Mouse (Mus musculus) spleen, postnatal 4 days (tissue): Measurements from ENCODE around the gene Plcb1.

Experiments used
- DNase-seq, 2 experiments: peaks; one replicate each; pipeline ENCODE4 v3.0.0; 2022; ENCODE audit warnings: low spot score in 2 of 2

Gene Plcb1

DNA sequence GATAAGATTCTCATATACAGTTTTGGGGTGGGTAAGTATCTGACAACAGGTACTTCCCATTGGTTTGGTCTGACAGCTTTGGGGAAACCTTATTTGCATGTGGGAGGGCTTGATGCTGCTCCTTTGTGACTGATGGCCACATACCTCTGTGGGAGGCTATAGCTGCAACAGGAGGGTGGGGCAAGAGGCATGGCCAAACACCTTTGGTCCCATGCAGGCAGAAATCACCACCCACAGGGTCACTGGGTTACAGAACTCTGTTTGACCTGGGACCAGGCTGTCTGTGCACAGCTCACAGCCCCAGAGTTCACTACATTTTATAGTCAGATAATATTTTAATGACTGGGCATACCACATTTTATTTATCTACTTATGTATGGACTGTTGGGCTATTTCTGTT is 281.6 kb downstream of the Plcb1 start:
- DNase-seq, result no peak

GRCm38 (mm10) chr2:135071349-135071748 is 285.5 kb downstream of the Plcb1 start:
- DNase-seq, result no peak

DNA sequence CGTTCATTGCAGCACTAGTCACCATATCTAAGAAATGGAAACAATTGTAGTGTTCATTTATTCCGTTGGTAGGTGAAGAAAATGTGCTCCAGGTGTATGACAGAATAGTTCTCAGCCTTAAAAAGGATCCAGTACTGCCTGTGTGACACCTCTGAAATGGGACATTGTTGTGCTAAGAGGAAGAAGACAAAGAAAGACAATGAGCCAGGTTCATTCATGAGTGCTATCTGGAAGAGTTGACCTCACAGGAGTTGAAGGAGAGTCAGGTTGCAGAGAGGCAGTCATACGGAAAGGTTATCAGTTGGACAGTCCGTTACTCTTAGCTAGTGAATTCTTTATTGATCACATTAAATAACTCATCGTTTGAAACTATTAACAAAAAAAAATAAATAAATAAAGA is 286.6 kb downstream of the Plcb1 start:
- DNase-seq, result no peak

DNA sequence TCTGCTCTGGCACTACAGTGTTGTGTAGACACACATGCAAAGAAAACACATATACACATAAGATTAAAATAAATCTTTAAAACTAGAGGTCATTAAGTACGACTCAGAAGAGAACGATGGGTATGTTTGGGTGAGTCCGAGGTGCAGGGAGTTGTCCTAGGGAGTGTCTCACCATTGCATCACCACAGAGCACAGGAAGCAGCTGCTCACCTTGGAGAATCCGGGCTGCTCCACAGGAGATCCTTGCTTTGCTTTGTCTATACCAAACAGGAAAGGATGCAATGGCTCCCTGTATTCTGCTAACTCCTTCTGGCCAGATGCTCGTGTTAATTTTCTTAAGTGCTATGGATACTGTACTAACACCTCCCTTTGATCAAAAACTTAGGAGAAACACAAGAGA is 287.1 kb downstream of the Plcb1 start:
- DNase-seq, result no peak

DNA sequence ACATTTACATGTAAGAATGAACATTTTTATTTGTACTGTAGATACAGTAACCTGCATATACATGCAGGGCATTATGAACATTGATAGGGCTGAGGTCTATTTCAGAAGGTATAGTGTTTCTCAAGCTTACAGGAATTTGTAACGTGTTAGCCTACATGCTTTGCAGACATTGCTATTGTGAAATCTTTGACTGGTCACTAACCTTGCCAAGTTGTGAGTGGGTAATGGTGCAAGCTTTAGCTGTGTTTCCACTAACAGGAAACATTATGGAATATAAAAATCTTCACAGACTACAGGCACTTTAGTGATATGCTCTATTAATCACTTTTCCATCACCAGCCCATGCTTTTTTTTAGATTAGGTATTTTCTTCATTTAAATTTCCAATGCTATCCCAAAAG is 289.5 kb downstream of the Plcb1 start:
- no peak for DNase-seq

GRCm38 (mm10) chr2:135092588-135093162 is 306.8 kb downstream of the Plcb1 start:
- DNase-seq, result no peak

GRCm38 (mm10) chr2:135101292-135101691 is 315.4 kb downstream of the Plcb1 start:
- no peak for DNase-seq

DNA sequence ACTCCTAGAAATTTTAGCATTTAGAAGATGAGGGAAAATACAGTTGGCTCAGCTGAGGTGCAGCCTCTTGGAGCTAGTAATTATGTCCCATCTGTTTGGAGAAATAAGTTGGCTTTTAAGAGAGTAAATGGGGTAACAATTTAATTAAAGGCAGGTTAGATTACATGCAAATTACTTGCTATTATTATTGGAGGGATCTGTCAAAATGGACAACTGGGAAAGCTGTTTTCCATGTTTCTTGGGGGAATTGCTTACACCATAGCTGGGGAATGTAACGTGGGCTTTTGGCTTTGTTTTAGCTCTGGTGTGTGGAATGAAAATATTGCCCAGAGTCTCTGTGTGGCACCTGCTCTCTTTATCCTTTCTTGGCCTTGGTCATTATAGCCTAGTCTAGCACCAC is 316.1 kb downstream of the Plcb1 start:
- DNase-seq, result no peak

GRCm38 (mm10) chr2:135106649-135107048 is 320.8 kb downstream of the Plcb1 start:
- DNase-seq, result no peak

- no peak for DNase-seq
These were observed 322.7 kb downstream of the Plcb1 start for GRCm38 (mm10) chr2:135108607-135109006.

DNA sequence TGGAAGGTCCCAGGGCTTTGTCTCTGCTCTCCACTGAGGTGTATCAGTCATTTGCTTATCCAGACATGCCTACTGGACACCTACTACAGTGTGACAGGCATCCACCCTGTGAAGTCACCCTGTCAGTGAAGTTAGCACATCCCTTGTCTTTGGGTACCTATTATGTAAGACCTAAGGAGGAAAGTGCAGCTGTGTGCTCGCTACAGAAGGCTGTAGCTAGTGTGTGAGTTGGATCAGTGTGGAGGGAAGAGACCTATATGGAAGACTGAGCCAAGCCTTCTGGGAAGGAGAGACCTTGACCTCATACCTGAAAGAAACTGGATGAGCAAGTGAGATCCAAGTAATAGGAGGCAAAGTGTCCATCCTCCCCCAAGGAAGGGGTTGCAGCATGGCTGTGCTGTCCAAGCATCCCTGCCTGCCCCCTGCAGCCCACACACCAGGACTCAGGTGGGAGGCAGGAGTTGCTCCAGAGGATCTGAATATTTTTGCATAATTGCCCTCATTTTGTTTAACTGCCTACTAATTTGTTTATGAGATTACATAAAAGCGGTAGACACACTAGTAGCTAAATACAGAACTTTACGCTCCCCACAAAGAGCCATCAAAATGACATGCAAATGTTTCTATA is 328.7 kb downstream of the Plcb1 start:
- DNase-seq, result no peak

GRCm38 (mm10) chr2:135123057-135123456 is 337.2 kb downstream of the Plcb1 start:
- DNase-seq, result no peak

DNA sequence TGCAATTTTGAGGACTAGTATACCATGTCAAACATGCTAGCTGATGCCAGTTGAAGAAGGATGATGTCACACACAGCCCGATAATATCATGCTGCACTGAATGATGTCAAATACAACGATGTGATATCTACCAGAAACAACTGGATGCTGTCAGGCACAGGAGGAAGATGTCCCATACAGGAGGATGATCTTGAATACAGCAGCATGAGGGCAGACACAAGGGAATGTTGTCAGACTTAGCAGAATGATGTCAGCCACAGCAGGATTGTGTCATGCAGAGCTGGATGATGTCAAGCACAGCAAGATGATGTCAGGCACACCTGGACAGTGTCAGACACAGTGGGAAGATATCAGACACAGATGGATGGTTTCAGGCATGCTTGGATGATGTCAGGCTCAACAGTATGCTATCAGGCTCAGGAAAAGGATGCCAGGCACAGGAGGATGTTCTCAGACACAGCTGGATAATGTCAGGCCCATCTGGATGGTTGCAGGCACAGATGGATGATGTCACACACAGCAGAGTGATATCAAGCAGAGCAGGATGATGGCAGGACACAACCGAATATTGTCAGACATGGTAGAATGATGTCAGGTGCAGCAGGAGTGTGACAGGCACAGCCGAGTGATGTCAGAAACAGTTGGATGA is 338.0 kb downstream of the Plcb1 start:
- DNase-seq, result no peak

- no peak for DNase-seq
These were observed 354.7 kb downstream of the Plcb1 start for GRCm38 (mm10) chr2:135140576-135140975.

- no peak for DNase-seq
These were observed 366.4 kb downstream of the Plcb1 start for GRCm38 (mm10) chr2:135152289-135152688.

- DNase-seq, result no peak
These were observed 367.4 kb downstream of the Plcb1 start for GRCm38 (mm10) chr2:135153248-135153647.

- no peak for DNase-seq
These were observed 370.2 kb downstream of the Plcb1 start for GRCm38 (mm10) chr2:135156055-135156454.

DNA sequence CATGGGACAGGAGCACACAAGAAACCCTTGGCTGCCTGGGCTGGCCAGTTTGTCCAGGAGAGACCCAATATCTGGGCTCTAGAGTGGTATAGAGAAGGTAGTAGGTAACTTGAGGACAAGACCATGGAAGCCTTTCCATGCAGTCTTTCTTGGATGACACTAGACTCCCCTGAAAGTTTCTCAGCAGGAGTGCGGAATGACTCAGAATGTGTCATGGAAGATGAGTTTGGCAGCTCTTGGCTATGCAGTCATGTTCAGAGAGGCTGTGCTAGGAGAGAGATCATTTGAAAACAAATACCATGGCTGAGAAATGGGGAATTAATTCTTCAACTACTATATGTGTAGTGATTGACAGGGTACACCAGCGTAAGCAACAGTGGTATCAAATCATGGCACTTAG is 372.1 kb downstream of the Plcb1 start:
- no peak for DNase-seq

DNA sequence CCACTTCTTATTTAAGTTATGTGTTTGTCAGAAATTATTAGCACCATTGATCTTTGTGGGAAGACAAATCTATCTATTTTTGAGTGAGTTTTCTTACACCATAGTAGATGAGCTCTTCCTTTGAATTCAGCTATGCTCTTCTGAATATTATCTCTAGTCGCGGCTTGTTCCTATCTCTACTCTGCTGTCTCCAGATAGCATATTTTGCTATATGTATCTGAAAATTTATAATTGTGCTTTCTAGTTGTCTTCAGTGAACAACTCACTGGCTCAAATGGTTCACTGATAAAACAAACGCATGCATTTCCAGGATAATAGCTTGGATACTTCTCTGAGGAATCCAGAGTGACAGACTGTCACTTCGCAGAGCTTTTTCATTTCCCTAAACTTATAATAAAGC is 375.8 kb downstream of the Plcb1 start:
- no peak for DNase-seq

GRCm38 (mm10) chr2:135165512-135165911 is 379.6 kb downstream of the Plcb1 start:
- no peak for DNase-seq

DNA sequence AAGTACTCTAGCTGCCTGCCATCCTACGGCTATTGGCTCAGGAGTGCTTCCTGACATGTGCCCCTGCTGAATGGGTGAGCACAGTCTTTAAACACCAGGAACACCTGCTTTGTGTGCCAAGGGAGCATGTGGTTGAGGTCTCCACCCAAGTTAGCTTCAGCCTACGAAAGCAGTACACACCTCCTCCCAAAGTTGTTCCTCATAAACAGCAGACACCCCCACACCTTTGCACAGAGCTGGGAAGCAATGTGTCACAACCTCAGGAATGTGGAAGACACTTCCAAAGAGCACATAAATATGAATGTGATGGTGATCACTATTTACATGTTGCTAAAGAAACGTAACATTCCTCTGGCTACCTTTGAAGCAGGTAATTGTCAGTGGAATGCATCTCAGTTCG is 389.7 kb downstream of the Plcb1 start:
- DNase-seq, result no peak

DNA sequence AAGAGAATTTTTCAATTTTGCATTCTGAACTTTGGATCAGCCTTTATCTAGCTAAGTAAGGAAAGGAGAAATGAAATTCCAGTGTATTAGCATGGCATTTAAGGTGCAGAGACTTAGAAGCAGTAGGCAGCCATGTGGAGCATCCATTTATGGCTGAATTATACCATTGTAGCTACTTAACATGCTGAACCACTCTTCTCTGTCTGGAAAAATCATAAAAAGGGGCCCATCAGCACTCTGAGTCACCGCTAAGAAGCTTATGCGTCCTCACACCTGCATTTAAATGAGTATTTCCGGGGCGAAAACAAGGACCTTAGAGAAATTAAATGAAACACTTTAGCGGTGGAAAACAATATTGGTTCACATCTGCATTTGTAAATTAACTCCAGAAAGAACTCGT is 401.8 kb downstream of the Plcb1 start:
- DNase-seq, result no peak

DNA sequence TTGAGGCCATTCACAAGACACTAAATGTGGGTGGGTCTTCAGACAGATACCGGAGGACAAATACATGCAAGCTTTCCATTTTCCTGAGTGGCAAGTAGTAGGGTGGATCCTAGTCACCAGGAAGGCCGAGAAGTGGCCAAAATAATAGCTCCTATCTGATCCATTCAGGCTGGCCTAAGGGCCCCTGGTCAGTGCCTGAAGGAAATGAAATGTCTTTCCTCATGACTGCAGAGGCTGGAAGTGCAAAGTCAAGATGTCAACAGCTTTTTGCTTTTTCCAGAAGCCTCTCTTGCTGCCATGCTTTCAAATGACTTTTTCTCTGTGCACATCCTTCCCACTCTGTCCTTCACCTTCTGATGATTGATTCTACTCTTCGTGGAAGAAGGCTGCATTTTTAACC is 415.0 kb downstream of the Plcb1 start:
- DNase-seq, result no peak

- no peak for DNase-seq
These were observed 416.5 kb downstream of the Plcb1 start for GRCm38 (mm10) chr2:135202390-135202789.
